Mouse (Mus musculus): Measurements from ENCODE around the gene Grip1. TPM values are rescaled to one million over a fixed set of nuclear protein-coding genes. Genes with fewer than 3 reads are reported as not detected.

The Grip1 gene
- polyA plus RNA-seq, 1 experiment from 2014 or later: 5.9 TPM

DNA sequence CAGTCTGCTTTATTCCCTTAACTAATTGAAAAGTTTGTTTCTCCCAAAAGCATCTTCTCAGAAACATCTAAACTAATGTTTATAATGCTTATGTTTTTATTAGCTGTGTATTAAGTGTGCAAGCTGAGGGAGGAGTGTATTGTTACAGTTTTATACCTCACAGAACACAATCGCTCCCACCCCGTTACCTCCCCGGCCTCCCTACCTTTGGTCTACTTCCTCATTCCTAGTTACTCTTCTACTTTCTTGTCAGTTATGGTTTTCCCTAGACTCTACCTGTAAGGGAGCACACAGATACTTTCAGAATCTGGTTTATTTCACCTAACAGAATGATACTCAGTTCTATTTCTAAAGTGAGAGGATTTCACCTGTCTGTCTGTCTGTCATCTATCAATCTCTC is 5.7 kb upstream of the Grip1 start:
- Histone ChIP-seq H3K36me3 (replicated peaks; ENCODE audit: control insufficient read depth, insufficient read depth, low read depth, low read length) (no peaks in the 10 kb centered on the region), H3K4me2 (ENCODE audit: low read depth, low read length) (no peak overlapping the region), H3K9me3 (replicated peaks; ENCODE audit: control insufficient read depth, low read length) (no peaks in the 10 kb centered on the region), H3K4me3 (ENCODE audit: low read depth, low read length) (no peak overlapping the region), H3K9ac (replicated peaks; ENCODE audit: low read length) (no peak overlapping the region), H3K27me3 (ENCODE audit: control insufficient read depth, insufficient read depth, low read length) (no peaks in the 10 kb centered on the region), H3K27ac (replicated peaks; ENCODE audit: low read depth, low read length) (no peak overlapping the region), H3K4me1 (ENCODE audit: control insufficient read depth, insufficient read depth, low read length) (no peaks in the 10 kb centered on the region)
- DNase-seq (ENCODE audit: low spot score) (no peak), ATAC-seq (replicated peaks; ENCODE audit: insufficient number of reproducible peaks, low FRiP score, low TSS enrichment, low read depth) (no peak)
- whole genome bisulfite sequencing: 96% methylated on average over 3 of the region's 3 CpGs

DNA sequence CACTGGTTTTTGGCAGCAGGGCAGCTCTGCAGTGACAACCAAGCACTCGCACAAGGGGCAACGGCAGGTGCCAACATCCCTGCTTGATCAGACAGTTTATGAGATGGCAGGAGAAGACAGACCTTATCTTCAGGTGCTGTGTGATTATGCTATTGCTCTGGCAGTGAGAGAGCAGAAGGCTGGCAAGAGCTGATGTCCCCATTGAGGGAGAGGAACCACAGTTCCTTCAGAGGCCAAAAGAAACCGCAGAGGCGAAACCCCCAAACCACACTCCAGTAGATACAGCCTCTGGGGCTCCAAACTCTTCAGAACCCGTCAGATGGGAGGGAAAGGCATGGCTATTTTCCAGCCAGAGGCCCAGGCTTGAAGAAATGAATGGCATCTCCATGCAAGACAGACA is 932 bp upstream of the Grip1 start:
- no peaks in the 10 kb centered on the region for H3K27me3 ChIP-seq (ENCODE audit: control insufficient read depth, insufficient read depth, low read length)
- 38% methylated on average over 5 of the region's 5 CpGs for WGBS
- H3K36me3 ChIP-seq (replicated peaks; ENCODE audit: control insufficient read depth, insufficient read depth, low read depth, low read length): no peaks in the 10 kb centered on the region
- no peak overlapping the region for H3K27ac ChIP-seq (replicated peaks; ENCODE audit: low read depth, low read length)
- ATAC-seq (replicated peaks; ENCODE audit: insufficient number of reproducible peaks, low FRiP score, low TSS enrichment, low read depth) (no peak), DNase-seq (ENCODE audit: low spot score) (no peak)
- H3K4me2 ChIP-seq (ENCODE audit: low read depth, low read length): no peak overlapping the region; the same call in 1 of the 2 replicates
- H3K4me3 ChIP-seq (ENCODE audit: low read depth, low read length): 0 out of 2 replicates have a peak overlapping the region, but pooled peaks have one; percentile 74
- H3K4me1 ChIP-seq (ENCODE audit: control insufficient read depth, insufficient read depth, low read length): no peaks in the 10 kb centered on the region
- H3K9ac ChIP-seq (replicated peaks; ENCODE audit: low read length): no peak overlapping the region
- no peaks in the 10 kb centered on the region for H3K9me3 ChIP-seq (replicated peaks; ENCODE audit: control insufficient read depth, low read length)

DNA sequence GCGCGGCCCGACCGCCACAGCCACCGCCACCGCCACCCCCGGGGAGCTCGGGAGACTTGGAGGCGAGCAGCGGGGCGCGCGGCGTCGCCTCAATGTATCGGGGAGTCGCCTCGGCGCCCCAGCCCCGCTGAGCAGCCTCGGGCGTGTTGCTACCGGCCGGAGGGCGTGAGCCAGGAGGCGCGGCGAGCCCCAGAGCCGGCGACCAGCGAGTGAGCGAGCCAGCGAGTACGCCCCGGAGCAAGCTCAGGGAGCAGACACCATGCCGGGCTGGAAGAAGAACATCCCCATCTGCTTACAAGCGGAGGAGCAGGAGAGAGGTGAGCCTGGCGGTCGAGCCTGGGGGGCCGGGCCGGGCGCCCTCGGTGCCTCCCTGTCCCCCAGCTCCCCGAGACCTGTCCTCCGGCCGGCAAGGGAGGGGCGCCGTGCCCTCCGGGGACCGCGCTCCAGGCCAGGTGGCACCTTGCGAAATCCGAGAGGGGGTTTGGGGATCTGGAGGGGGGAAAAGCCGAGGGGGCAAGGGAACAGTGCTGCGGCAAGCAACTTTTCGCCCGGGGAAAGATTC is 557 bp downstream of the Grip1 start:
- Histone ChIP-seq H3K36me3 (replicated peaks; ENCODE audit: control insufficient read depth, insufficient read depth, low read depth, low read length) (no peaks in the 10 kb centered on the region), H3K27me3 (ENCODE audit: control insufficient read depth, insufficient read depth, low read length) (no peaks in the 10 kb centered on the region), H3K4me3 (ENCODE audit: low read depth, low read length) (peak overlapping the region; percentile 74), H3K4me2 (ENCODE audit: low read depth, low read length) (peak overlapping the region; percentile 80), H3K9me3 (replicated peaks; ENCODE audit: control insufficient read depth, low read length) (no peaks in the 10 kb centered on the region), H3K4me1 (ENCODE audit: control insufficient read depth, insufficient read depth, low read length) (no peaks in the 10 kb centered on the region), H3K27ac (replicated peaks; ENCODE audit: low read depth, low read length) (peak overlapping the region; percentile 78), H3K9ac (replicated peaks; ENCODE audit: low read length) (peak overlapping the region; percentile 79)
- under 1% methylated on average over 45 of the region's 57 CpGs for WGBS
- DNase-seq (ENCODE audit: low spot score): peak; percentile 61
- ATAC-seq (replicated peaks; ENCODE audit: insufficient number of reproducible peaks, low FRiP score, low TSS enrichment, low read depth): peak; percentile 70

DNA sequence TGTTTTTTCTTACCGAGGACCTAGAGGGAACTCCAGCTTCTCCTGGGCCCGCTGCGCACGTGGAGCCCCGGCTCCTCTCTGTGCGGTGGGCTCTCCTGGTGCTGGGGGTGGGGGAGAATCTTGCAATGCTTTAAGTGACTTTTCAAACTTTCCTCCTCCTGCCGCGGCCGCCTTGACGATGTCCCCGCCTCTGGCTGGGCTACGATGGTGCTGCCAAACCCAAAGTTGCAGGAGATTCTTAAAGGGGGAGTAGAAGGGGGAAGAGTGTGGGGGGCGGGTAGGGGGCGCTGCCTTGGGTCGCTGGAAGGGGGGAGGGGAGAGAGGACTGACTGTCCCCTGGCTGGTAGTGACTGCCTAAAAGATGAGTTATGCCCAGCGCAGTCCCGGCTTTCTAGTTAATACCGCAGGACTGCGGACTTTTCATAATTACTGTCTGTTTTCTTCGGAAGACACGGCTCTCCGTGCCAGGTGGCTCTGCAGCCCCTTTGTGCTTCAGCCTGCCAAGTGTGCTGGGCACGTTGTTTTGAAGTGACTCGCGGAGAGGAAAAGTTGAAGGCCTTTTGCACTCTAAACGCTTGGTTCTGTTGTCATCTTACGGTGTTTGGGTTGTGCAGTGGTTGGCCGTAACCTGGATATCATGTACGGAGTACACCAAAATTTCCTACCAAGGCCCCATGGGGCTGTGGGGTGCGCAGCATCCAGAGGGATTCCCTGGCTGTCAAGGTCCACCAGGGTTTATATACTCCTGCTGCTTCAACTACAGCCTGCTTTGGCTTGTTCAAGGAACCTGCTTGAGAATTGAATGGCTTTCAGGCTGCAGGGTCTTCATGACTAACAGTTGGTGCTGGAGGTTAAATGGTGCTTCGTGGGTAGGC is 1.3 kb downstream of the Grip1 start:
- ATAC-seq (replicated peaks; ENCODE audit: insufficient number of reproducible peaks, low FRiP score, low TSS enrichment, low read depth): peak; percentile 29; the same call in 1 of the 2 replicates
- H3K27ac ChIP-seq (replicated peaks; ENCODE audit: low read depth, low read length): no peak overlapping the region
- under 1% methylated on average over 29 of the region's 31 CpGs for WGBS

DNA sequence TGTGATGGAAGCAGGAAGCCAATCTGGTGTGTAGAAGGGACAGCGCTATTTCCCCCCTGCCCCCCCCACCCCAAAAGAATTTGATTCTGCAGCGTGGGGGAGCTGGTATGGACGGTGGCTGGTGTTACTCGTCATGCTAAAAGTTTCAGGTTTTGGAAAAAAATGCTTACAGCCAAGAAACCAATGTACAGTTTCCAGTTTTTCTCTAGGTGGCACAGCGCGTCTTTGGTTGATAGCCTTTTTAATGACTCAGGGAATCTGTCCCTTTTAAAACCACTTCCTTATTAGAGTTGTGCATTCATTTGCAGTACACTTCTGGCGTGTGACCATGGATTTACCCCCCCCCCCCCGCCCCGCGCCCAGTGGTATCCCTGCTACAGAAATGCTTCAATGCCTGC is 1.9 kb downstream of the Grip1 start:
- H3K4me1 ChIP-seq (ENCODE audit: control insufficient read depth, insufficient read depth, low read length): no peaks in the 10 kb centered on the region
- peak overlapping the region; percentile 80 for H3K4me2 ChIP-seq (ENCODE audit: low read depth, low read length)
- no peaks in the 10 kb centered on the region for H3K9me3 ChIP-seq (replicated peaks; ENCODE audit: control insufficient read depth, low read length)
- peak overlapping the region; percentile 74 for H3K4me3 ChIP-seq (ENCODE audit: low read depth, low read length)
- ATAC-seq (replicated peaks; ENCODE audit: insufficient number of reproducible peaks, low FRiP score, low TSS enrichment, low read depth) (no peak), DNase-seq (ENCODE audit: low spot score) (peak; percentile 16)
- no peaks in the 10 kb centered on the region for H3K27me3 ChIP-seq (ENCODE audit: control insufficient read depth, insufficient read depth, low read length)
- H3K9ac ChIP-seq (replicated peaks; ENCODE audit: low read length): peak overlapping the region; percentile 79
- H3K36me3 ChIP-seq (replicated peaks; ENCODE audit: control insufficient read depth, insufficient read depth, low read depth, low read length): no peaks in the 10 kb centered on the region
- no peak overlapping the region for H3K27ac ChIP-seq (replicated peaks; ENCODE audit: low read depth, low read length)
- 14% methylated on average over 10 of the region's 10 CpGs for whole genome bisulfite sequencing

More for the DNA sequence above, 1.3 kb downstream of the Grip1 start:
- DNase-seq (ENCODE audit: low spot score): peak; percentile 56
- no peaks in the 10 kb centered on the region for H3K4me1 ChIP-seq (ENCODE audit: control insufficient read depth, insufficient read depth, low read length)
- no peaks in the 10 kb centered on the region for H3K36me3 ChIP-seq (replicated peaks; ENCODE audit: control insufficient read depth, insufficient read depth, low read depth, low read length)
- H3K27me3 ChIP-seq (ENCODE audit: control insufficient read depth, insufficient read depth, low read length): no peaks in the 10 kb centered on the region
- no peaks in the 10 kb centered on the region for H3K9me3 ChIP-seq (replicated peaks; ENCODE audit: control insufficient read depth, low read length)
- peak overlapping the region; percentile 80 for H3K4me2 ChIP-seq (ENCODE audit: low read depth, low read length)
- H3K4me3 ChIP-seq (ENCODE audit: low read depth, low read length): peak overlapping the region; percentile 74
- H3K9ac ChIP-seq (replicated peaks; ENCODE audit: low read length): peak overlapping the region; percentile 79

DNA sequence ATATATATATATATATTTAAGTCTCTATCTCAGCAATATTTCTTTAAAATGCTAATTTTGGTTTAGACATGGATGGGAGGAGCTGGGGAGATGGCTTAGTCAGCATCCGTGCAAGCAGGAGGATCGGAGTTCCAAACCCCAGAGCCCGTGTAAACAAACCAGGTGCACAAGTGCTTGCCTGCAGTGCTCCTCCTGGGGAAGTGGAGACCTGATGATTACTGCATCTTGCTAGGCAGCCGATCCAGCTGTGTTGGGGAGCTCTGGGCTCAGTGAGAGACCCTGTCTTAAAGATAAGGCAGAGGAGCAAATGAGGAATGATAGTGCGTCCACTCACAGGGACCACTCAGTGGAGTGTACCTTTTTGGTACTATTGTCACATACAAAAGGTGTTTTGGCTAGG is 3.5 kb downstream of the Grip1 start:
- no peak for ATAC-seq (replicated peaks; ENCODE audit: insufficient number of reproducible peaks, low FRiP score, low TSS enrichment, low read depth)
- Histone ChIP-seq H3K27ac (replicated peaks; ENCODE audit: low read depth, low read length) (no peak overlapping the region), H3K4me2 (ENCODE audit: low read depth, low read length) (no peak overlapping the region), H3K9me3 (replicated peaks; ENCODE audit: control insufficient read depth, low read length) (no peaks in the 10 kb centered on the region), H3K4me3 (ENCODE audit: low read depth, low read length) (no peak overlapping the region), H3K9ac (replicated peaks; ENCODE audit: low read length) (no peak overlapping the region), H3K27me3 (ENCODE audit: control insufficient read depth, insufficient read depth, low read length) (no peaks in the 10 kb centered on the region), H3K36me3 (replicated peaks; ENCODE audit: control insufficient read depth, insufficient read depth, low read depth, low read length) (no peaks in the 10 kb centered on the region), H3K4me1 (ENCODE audit: control insufficient read depth, insufficient read depth, low read length) (no peaks in the 10 kb centered on the region)
- 79% methylated on average over 5 of the region's 5 CpGs for WGBS
- DNase-seq (ENCODE audit: low spot score): no peak

DNA sequence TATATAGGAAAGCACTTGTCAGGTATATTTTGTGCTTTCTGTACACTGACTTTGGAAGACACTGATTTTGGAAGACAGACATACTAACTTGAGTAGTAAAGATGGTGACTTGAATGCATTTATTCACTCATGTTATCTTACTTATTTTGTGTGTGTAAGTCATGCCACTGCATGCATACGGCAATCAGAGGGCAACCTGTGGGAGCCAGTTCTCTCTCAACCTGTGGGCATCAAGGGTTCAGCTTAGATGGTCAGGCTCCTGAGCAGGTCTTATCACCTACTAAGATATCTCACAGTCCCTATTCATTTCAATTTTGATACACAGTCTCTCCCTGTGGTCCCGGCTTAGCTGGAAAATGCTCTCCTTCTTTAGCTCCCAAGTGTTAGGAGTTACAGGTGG is 5.4 kb downstream of the Grip1 start:
- H3K4me3 ChIP-seq (ENCODE audit: low read depth, low read length): no peak overlapping the region
- DNase-seq (ENCODE audit: low spot score) (no peak), ATAC-seq (replicated peaks; ENCODE audit: insufficient number of reproducible peaks, low FRiP score, low TSS enrichment, low read depth) (no peak)
- H3K4me2 ChIP-seq (ENCODE audit: low read depth, low read length): no peak overlapping the region
- no peaks in the 10 kb centered on the region for H3K36me3 ChIP-seq (replicated peaks; ENCODE audit: control insufficient read depth, insufficient read depth, low read depth, low read length)
- WGBS: 92% methylated on average over 2 of the region's 2 CpGs
- no peak overlapping the region for H3K27ac ChIP-seq (replicated peaks; ENCODE audit: low read depth, low read length)
- H3K9ac ChIP-seq (replicated peaks; ENCODE audit: low read length): no peak overlapping the region
- H3K4me1 ChIP-seq (ENCODE audit: control insufficient read depth, insufficient read depth, low read length): no peaks in the 10 kb centered on the region
- no peaks in the 10 kb centered on the region for H3K27me3 ChIP-seq (ENCODE audit: control insufficient read depth, insufficient read depth, low read length)
- H3K9me3 ChIP-seq (replicated peaks; ENCODE audit: control insufficient read depth, low read length): no peaks in the 10 kb centered on the region

DNA sequence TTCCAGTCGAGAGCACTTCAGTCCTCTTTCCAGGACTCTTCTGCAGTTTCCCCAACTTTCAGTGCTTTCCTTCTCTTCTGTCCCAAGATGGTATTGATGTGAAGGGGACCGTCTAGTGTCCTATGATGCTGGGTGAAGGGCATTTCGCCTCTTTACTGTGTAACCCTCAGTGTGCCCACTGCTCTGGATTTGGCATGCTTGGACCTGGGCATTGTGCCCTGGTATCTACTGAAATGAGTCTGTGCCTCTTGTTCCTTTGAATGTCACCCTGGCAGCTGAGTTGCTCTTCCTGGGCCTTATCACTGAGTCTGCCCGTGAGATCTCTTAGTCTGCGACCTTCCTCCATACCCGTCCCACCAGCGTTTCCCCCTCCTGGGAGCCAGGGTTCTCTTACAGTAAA is 9.7 kb downstream of the Grip1 start:
- H3K4me3 ChIP-seq (ENCODE audit: low read depth, low read length): no peak overlapping the region
- no peak overlapping the region for H3K27ac ChIP-seq (replicated peaks; ENCODE audit: low read depth, low read length)
- no peaks in the 10 kb centered on the region for H3K36me3 ChIP-seq (replicated peaks; ENCODE audit: control insufficient read depth, insufficient read depth, low read depth, low read length)
- no peak overlapping the region for H3K9ac ChIP-seq (replicated peaks; ENCODE audit: low read length)
- no peak for DNase-seq (ENCODE audit: low spot score)
- no peaks in the 10 kb centered on the region for H3K9me3 ChIP-seq (replicated peaks; ENCODE audit: control insufficient read depth, low read length)
- no peak overlapping the region for H3K4me2 ChIP-seq (ENCODE audit: low read depth, low read length)
- WGBS: 89% methylated on average over 7 of the region's 7 CpGs
- no peaks in the 10 kb centered on the region for H3K4me1 ChIP-seq (ENCODE audit: control insufficient read depth, insufficient read depth, low read length)
- ATAC-seq (replicated peaks; ENCODE audit: insufficient number of reproducible peaks, low FRiP score, low TSS enrichment, low read depth): no peak
- no peaks in the 10 kb centered on the region for H3K27me3 ChIP-seq (ENCODE audit: control insufficient read depth, insufficient read depth, low read length)
